Mouse (Mus musculus) cerebellum, postnatal 14 days (tissue): ENCODE data around the gene Arl9.
"Not testable (repeated sequence)": the region's sequence is repeated elsewhere in the genome, so short reads cannot be mapped to it uniquely, and the experiment has no call there.

Experiments used
- DNase-seq, 2 experiments: peaks; one replicate each; pipeline ENCODE4 v3.0.0; 2021; ENCODE audit warnings: mixed read lengths in 2 of 2

The Arl9 gene

GRCm38 (mm10) chr5:77028034-77028433, 24.2 kb downstream of the Arl9 start:
- DNase-seq, result no peak

GRCm38 (mm10) chr5:77029735-77030134, 25.9 kb downstream of the Arl9 start:
- DNase-seq, result peak; percentile 18 to 28

GRCm38 (mm10) chr5:77035101-77035500, 31.2 kb downstream of the Arl9 start:
- not testable (repeated sequence) for DNase-seq

- no peak for DNase-seq
These were observed 34.6 kb downstream of the Arl9 start for GRCm38 (mm10) chr5:77038451-77038850.

- DNase-seq, result no peak
These were observed 35.5 kb downstream of the Arl9 start for GRCm38 (mm10) chr5:77039391-77039790.

DNA sequence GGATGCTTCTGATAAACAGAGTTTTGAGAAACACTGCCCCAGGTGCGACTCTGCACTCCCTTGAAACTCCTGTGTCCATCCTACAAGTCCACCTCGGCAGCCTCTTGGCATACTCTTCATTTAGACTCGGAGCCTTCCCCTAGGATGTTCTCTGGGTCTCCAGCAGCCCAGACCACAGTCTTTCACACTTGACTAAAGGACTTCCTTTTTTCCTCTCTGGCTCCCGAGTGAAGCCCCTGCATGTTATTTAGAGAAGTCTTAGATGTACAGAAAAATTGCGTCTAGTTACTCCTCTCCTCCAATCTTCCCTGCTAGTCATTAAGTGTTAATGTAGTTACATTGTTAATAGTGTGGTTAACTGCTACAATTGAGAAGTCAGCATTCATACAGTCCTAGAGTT, 40.5 kb downstream of the Arl9 start:
- DNase-seq, result no peak

- no peak for DNase-seq
These were observed 48.8 kb downstream of the Arl9 start for GRCm38 (mm10) chr5:77052616-77053015.

- no peak for DNase-seq
These were observed 53.1 kb downstream of the Arl9 start for GRCm38 (mm10) chr5:77056881-77057440.
